Mouse (Mus musculus) bone marrow macrophage, adult 2 months (primary cell): Measurements from ENCODE around the gene Gm20388.

Experiments used
- CTCF ChIP-seq: IDR thresholded peaks from 2 replicates; pipeline ENCODE4 v1.5.1; 2012; ENCODE audit warnings: low read depth, mild to moderate bottlenecking, low read length, moderate library complexity
- POLR2A ChIP-seq: IDR thresholded peaks from 2 replicates; pipeline ENCODE4 v1.6.1; 2012; ENCODE audit warnings: mild to moderate bottlenecking, low read depth, low read length, borderline replicate concordance

GRCm38 (mm10) chr8:123445981-123446380, 3535.3 kb downstream of the Gm20388 start:
- TF ChIP-seq CTCF (no peak), POLR2A (no peak)
